Mouse (Mus musculus): ENCODE measurements around the gene Plk5.

Gene Plk5

DNA sequence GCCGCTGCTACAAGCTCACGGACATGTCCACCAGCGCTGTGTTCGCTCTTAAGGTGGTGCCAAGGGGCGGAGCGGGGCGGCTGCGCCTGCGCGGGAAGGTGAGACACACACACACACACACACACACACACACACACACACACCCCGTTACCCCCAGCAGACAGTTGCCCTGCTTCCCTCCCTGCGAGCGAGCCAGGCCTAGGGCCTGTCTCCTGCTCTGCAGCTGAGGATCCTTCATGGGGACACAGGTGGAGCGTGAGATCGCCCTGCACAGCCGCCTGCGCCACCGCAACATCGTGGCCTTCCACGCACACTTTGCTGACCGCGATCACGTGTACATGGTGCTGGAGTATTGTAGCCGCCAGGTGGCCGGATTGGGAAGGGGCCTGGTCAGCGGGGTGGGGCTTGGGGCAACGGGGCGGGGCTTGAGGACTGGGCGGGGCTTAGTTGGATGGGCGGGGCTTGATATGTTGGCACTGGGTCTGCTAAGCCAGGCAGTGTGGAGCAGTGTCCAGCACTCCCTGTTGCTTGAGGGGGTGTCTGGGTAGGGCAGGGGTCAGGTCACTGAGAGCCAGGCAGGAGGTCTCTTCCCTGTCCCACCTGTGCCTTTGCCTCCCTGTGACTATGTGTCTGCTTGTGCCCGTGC, 1.9 kb downstream of the Plk5 start:
- DNase-seq (ENCODE audit: low spot score), result peak; percentile 70

DNA sequence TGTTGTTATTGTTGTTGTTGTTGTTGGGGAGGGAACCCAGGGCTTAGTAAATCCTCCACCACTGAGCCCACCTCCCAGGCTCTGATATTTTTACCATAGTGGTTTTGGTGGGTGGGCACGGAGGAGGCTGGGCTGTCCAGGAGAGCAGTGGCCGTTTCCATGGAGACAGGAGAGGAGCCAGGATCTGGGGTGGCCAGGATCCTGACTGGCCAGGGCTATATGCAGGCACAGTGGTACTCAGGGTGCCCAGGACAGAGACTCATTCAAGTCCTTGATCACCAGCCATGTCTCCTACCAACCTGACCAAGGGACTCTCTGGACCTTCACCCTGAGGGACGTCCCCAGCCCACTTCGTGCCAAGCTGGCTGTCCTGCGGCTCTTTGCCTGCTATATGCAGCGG, 7.5 kb downstream of the Plk5 start:
- DNase-seq (ENCODE audit: low spot score), result no peak

DNA sequence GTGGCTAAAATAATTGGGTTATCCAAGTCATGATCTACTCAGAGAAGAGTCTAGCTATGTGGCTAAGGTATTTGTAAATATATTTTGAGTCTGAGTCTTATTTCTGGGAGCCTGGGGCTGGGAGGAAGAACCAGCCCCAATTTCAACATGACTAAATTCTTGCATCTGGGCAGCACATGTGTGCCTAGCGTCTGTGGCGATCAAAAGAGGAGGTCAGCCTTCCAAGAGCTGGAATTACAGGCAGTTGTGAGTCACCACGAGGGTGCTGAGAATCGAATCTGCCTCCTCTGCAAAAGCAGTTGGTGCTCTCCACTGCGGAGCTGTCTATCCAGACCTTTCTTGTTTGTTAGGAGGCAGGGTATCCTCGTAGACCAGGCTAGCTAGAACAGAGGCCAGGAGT, 9.5 kb downstream of the Plk5 start:
- DNase-seq (ENCODE audit: low spot score), result no peak

DNA sequence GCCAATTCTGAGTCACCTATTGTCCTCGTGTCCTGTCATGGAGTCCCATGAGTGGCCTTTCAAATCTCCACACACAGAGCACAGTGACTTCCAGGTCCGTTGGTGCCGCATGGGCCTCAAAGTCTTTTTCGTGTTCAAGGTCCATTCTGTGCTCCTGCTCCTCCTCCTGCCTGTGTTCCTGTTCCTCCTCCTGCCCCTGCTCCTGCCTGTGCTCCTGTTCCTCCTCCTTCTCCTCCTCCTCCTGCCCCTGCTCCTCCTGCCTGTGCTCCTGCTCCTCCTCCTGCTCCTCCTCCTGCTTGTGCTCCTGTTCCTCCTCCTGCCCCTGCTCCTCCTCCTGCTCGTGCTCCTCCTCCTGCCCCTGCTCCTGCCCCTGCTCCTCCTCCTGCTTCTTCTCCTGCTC, 11.7 kb downstream of the Plk5 start:
- DNase-seq (ENCODE audit: low spot score), result no peak

DNA sequence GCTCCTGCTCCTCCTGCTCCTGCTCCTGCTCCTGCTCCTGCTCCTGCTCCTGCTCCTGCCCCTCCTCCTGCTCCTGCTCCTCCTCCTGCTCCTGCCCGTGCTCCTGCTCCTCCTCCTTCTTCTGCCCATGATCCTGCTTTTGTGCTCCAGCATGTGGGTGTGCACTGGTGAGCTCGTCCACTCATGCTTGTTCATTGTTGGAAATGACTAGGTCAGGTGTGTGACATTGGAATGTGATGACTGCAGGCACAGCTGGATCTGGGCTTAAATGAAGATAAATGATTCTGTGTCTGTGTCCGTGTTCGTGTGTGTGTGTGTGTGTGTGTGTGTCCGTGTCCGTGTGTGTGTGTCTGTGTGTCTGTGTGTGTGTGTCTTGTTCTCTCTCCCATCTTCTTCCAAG, 12.1 kb downstream of the Plk5 start:
- DNase-seq (ENCODE audit: low spot score), result no peak

DNA sequence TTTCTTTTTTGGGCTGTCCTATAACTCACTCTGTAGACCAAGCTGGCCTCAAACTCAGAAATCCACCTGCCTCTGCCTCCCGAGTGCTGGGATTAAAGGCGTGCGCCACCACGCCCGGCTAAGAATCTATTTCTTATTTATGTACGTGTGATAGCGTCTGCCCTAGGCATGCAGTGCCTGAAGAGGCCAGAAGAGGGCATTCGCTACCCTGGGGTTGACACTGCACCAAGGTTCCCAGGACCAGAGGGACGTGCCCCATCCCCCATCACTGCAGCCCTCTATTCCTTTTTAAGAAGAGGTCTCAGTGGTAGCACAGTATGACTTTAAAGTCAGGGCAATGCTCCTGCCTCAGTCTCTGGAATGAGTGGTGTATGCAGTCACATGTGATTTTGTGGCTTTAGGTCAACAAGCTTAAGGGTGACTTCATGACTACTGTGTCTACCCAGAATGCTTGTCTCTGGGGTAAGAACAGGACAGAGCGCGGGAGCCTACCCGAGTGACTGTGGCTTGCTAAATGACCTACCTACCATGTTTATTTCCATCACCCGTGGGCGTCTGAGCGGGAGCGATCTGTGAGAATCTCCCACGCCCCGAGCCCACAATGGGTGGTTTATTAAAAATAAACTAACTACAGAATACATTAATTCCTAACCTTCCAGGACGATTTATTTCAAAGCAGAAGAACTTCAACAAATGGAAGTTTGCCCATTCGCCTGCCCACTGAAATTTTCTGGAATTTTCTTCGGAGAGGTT, 13.9 kb downstream of the Plk5 start:
- DNase-seq (ENCODE audit: low spot score), result no peak

DNA sequence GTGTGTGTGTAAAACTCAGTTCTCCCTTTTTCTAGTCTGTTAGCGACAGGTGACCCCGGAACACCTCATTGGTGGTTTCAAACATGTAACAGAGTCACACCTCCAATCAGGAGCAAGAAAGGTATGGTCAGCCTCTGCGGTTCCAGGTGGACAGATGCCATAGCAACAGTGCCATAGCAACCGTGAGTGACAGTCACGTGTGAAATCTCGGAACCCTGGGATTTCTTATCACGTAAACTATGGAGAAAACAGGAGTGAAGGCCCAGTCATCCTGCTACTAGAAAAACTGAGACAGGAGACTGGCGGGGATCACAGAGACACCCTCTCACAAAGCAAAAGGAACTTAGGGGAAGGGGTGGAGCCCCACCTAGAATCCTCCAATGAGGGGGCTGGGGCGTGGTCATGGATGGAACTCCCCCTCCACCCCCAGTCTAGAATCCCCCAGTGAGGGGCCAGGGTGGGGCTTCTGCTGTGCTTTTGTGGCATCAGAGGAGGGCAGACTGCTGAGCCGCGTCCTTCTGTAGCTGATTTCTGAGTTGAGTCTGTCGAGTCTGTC, 15.2 kb downstream of the Plk5 start:
- peak; percentile 69 for DNase-seq (ENCODE audit: low spot score)

DNA sequence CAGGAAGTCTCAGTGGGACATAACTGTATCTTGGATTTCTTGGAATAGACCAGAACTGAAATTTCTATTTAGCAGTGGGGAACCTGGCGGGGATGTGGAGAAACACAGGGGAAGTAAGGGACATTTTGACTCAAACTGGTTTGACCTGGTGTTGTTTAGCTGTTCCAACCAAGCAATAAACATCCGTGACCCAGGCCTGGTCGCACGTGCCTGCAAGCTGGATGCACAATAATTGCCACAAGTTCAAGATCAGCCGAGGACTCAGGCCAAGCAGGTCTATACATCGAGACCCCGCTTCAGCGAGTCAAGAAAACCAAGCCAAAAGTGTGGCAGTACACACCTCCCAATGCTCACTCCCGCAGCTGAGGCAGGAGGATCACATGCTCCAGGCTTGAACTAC, 15.7 kb downstream of the Plk5 start:
- DNase-seq (ENCODE audit: low spot score), result no peak

DNA sequence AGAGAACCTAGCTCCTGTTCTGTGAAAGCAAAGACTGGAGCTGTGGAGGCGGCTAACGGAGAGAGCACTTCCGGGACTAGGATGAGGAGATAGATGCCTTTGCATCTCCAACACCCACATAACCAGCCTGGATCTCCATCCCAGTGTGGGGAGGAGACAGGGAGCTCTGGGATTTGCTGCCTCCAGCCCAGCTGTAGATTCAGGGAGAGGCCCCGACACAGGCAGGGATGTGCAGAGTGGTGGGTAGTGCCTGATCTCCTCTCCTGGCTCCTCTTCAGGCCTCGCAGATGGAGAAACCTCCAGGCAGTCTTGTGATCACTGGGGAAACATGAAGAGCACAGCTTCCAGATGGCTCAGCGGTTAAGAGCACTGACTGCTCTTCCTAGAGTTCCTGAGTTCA, 16.4 kb downstream of the Plk5 start:
- no peak for DNase-seq (ENCODE audit: low spot score)

DNA sequence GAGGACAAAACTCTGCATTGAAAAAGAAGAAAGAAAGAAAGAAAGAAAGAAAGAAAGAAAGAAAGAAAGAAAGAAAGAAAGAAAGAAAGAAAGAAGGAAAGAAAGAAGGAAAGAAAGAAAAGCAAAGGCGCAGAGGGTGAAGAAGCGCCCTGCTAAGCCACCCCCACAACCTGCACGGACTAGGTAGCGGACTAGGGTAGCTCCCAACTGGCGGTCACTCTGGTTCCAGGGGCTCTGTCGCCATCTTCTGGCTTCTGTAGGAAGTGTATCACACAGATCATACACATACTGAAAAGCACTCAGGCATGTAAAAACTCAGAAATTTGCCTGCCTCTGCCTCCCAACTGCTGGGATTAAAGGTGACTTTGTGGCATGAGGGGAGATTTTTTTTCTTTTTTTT, 17.8 kb downstream of the Plk5 start:
- peak; percentile 83 for DNase-seq (ENCODE audit: low spot score)

DNA sequence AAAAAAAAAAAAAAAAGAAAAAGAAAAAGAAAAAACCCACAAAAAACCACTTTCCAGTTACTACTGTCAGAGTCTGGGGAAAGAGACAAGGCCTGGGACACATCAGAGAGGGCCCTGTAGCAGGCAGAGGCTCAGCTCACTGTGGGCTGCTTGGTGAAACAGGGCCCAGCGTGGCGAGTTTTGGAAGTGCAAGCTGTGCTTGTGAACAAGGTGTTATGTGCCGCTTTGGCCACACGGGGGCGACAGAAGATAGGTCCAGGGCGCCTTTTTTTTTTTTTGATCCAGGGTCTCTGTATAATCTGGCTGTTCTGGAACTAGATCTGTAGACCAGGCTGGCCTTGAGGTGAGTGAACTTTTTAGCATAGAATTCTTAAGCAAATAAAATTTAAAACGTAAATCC, 19.9 kb downstream of the Plk5 start:
- DNase-seq (ENCODE audit: low spot score), result peak; percentile 97

DNA sequence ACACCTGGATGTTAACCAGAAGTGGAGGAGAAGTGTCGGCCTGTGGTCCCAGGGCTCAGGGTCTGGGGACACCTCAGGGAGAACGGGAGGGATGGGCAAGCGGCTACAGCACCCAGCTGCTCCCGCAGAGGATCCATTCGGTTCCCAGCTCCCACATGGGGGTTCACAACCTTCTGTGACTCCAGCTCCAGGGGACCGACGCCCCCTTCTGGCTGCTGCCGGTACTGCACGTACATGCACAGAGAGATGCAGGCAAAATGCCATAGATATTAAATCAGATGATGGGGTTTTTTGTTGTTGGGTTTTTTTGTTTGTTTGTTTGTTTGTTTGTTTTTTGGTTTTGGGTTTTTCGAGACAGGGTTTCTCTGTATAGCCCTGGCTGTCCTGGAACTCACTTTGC, 21.5 kb downstream of the Plk5 start:
- DNase-seq (ENCODE audit: low spot score), result peak; percentile 86

DNA sequence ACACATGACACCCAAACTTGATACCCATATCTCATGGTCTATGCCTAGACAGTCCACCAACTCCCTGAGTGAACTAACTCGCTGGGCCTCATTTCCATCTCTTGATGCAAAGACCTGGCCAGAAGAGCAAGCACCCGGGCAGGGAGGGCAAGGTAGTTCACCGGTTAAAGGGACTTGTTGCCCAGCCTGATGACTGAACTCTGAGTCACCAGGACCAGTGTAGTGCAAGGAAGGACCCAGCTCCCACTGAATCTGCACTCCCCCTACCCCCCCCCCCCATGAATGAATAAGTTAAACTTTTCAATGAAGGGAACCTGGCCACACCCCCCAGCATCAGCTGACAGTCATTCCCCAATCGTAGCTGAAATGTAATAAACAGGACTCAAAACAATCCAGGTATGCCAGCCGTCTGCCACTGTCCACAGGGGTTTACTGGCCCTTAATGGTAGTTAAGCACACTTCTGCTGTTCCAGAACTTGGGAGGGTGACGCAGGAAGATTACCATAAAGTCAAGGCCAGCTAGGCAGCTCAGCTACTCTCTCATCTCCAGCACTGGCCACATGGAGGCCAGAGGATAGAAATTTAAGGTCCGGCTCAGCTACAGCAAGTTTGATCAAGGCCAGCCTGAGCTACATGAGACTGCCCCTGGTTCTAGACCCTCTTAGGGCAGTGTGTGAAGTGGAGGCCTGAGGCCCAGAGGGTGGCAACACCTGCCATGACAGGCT, 26.5 kb downstream of the Plk5 start:
- no peak for DNase-seq (ENCODE audit: low spot score)

DNA sequence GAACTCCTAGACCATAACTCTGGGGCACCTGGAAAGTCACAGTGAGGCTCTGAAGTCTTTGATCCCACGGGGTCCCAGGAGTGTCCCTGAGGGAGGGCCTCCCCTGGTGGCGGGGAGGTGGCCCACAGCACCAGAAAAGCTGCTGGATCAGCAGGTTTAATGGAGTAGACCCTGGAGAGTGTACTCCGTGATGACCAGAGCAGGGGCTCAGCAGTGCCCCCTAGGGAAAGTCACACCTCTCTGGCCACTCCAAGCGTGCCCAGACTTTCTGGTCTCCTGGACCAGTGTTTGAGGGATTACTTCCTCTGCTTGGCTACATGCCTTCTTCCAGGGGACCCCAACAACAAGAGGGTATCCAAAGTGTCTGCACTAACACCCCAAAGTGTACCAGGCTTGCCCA, 27.2 kb downstream of the Plk5 start:
- no peak for DNase-seq (ENCODE audit: low spot score)

DNA sequence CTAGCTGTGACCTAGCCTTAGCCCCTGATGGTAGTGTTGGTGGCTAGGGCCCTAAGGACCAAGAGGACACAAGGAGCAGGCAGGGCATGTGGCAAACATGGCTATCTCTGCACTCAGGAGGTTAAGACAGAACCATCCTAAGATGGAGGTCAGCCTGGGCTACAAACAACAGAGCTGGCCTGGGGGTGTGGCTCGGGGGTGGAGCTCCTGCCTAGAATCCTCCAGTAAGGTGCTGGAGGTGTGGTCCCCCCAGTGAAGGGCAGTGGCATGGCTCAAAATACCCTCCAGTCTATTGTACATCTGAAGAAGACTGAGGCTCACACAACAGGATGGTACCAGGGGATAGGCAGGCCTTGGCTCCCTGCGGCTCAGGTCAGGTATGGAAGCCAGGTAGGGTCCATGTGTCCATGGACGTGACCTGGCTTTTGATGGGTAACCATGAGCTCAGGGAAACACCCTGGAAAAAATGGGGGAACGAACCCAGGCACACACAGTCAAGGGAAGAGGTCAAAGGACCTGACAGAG, 27.9 kb downstream of the Plk5 start:
- DNase-seq (ENCODE audit: low spot score), result no peak

DNA sequence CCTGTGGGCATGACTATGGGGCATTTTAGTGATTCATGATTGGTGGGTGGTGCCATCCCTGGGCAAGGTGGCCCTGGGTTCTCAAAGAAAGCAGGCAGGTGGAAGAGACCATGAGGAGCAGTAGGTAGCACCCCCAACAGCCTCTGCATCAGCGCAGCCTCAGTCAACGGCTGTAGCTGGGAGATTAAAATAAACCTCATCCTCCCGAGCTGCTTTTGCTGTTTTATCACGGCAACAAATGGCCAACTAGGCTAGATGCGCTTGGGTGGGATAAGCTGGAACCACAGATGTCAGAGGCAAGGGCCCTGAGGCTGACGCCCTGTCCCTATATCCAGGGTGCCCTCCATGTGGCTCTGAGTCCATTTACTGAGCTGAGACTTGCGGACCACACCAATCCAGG, 28.4 kb downstream of the Plk5 start:
- no peak for DNase-seq (ENCODE audit: low spot score)

DNA sequence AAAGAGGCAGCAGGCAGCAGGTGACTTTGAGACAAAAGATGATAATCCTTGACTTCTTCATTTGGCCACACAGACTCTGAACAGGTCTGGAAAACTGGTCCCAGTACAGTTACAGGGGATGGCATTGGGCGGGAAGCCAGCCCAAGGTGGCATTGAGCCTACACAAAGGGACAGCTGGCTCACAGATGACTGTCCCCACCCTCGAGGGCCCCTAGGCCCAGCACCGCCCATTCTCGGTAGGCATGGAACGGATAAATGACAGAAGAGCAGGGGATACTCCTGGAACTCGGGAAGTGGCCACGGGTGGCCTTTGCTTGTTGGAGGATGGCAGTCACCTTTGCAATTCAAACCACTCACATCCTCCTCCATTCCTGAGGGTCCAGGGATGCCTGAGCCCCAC, 29.1 kb downstream of the Plk5 start:
- DNase-seq (ENCODE audit: low spot score), result peak; percentile 62

DNA sequence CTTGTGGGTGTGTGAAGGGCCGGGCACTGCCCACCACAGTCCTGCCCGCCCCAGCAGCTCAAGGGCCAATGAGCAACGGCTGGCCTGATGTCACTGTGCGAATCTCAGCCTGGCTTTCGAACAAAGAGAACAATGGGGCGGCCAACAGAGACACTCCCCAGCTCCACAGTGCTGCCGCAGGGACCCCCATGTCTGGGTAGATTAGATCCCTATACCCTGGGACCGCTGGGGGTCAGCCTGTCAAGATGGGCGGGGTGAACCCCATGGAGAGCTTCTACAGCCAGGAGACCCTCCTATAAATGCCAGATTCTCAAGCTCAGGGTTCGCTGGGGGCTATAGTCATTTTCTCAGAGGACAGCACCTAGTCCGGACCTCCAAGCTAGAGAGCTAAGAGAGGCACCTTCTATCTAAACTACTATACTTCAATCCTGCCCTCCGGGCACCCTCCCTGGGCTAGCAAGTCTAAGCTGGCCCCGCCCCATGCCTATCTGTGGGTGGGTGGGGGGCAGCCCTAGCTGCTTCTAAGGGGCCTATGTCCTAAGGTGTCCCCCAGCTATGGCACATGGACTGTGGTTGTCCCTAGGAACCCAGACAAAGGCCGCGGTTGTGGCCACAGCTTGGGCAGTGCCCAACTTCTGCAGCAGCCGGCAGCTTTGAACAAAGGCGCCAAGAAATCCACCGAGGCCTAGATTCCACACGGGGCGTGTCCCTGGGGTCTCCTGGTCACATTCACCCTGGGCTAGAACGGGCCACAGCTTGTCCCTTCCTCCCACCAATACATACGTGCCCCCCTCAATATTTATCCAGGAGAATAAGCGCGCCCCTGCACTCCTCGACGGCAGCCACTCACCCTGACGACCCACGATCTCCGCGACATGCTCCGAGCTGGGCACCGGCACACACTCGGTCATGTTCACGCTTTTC, 29.8 kb downstream of the Plk5 start:
- no peak for DNase-seq (ENCODE audit: low spot score)

DNA sequence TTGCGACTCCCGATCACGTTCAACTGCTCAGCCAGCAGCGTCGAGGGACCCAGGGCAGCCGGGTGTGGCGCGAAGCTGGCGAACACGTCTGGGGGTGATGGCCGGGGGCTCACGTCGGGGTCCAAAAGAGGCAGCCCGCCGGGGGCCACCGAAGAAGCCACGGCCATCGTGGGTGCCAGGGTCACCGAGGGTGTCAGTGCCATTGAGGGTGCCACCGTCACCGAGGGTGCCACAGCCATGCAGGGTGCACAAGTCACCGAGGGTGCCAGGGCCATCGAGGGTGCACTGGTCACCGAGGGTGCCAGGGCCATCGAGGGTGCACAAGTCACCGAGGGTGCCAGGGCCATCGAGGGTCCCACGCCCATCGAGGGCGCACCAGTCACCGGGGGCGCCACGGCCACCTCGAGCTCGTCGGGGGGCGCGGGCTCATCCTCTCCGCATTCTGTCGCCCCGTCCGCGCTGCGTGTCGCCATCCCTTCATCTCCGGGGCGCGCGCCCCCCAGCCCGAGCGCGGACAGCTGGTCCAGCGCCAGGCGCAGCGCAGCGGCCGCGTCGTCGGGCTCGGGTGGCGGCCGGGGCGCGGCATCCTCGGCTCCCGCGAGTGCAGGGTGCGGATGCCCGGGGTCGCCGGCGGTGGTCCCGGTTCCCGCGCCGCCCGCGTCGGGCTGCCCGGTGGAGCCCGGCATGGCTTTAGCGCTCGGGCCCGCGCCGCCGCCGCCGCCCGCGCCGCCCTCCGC, 30.6 kb downstream of the Plk5 start:
- peak; percentile 73 for DNase-seq (ENCODE audit: low spot score)

DNA sequence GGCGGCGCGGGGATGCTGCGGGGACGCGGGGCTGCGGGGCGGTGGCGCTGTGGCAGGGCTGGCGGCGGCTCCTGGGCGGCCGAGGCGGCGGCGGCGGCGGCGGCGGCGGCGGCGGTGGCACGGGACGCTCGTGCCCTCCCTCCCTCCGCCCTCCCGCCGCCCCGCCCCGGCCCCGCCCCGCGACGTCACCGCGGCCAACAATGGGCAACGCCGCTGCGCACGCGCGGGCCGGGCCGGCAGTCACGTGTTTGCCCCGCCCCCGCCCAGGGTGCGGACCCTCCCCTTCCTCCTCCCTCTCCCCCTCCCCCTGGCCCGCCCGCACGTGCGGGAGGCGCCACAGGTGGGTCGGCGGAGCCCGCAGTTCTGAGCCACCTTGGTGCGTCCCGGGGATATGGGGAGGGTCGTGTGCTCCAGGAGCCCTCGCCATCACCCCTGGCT, 31.3 kb downstream of the Plk5 start, which contains the start of gene Mex3d:
TSS of gene Mex3d (minus strand) at position 138 of the 438 bp plus-strand sequence.
- DNase-seq (ENCODE audit: low spot score), result peak; percentile 97

DNA sequence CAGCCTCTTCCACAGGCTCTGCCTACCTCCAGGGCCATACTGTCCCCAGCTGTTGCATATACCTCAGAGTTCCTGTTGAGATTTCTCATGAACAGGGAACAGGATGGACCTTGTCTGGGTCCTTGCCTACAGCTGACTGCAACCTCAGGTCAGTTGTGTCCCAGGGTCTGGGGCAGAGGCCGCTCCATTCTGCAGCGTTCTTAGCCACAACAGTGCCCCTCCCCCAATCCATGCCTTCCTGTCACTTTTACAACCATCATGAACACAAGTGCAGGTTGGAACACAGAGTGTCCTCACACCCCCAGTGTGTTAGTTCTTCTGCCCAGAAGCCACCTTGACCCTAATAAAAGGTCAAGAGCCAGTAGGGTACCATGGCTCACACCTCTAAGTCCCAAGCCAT, 32.5 kb downstream of the Plk5 start:
- no peak for DNase-seq (ENCODE audit: low spot score)

All from testis, postnatal 10 days (tissue).